Mouse (Mus musculus): ENCODE results near the gene Mmrn1. TPM values are rescaled to one million over a fixed set of nuclear protein-coding genes. Genes with fewer than 3 reads are reported as not detected.

Mmrn1 gene
- polyA plus RNA-seq, 1 experiment from 2014 or later: 13.4 TPM

Other genes starting within 250 kb of the Mmrn1 start
- gene Snca, start 95.1 kb upstream of the Mmrn1 start, polyA plus RNA-seq (2016; fragmentation: Nextera tagmentation; extraction: Ambion mirVana): 302 and 303 TPM in 2 replicates